Mouse (Mus musculus) 416B (cell line): Measurements from ENCODE around the gene Samd10.

Experiments
- DNase-seq: peaks from one replicate; pipeline ENCODE4 v3.0.0; 2011; ENCODE audit warnings: low read depth

Samd10 gene

GRCm38 (mm10) chr2:181577126-181577525 lies 21.9 kb downstream of the Samd10 start:
- no peak for DNase-seq

GRCm38 (mm10) chr2:181576613-181577012 lies 22.4 kb downstream of the Samd10 start:
- no peak for DNase-seq

- no peak for DNase-seq
Measured at GRCm38 (mm10) chr2:181574921-181575545, 24.0 kb downstream of the Samd10 start.

GRCm38 (mm10) chr2:181573961-181574360 lies 25.1 kb downstream of the Samd10 start:
- no peak for DNase-seq

GRCm38 (mm10) chr2:181572921-181573920 lies 25.8 kb downstream of the Samd10 start:
- no peak for DNase-seq

GRCm38 (mm10) chr2:181571941-181572670 lies 26.9 kb downstream of the Samd10 start:
- DNase-seq, result no peak

GRCm38 (mm10) chr2:181570921-181571595 lies 28.0 kb downstream of the Samd10 start:
- peak; percentile 42 for DNase-seq

GRCm38 (mm10) chr2:181570375-181570774 lies 28.6 kb downstream of the Samd10 start:
- DNase-seq, result no peak

GRCm38 (mm10) chr2:181569856-181570255 lies 29.2 kb downstream of the Samd10 start:
- DNase-seq, result no peak

- peak; percentile 68 for DNase-seq
Measured at GRCm38 (mm10) chr2:181568272-181569008, 30.6 kb downstream of the Samd10 start.

- DNase-seq, result no peak
Measured at GRCm38 (mm10) chr2:181567338-181567737, 31.7 kb downstream of the Samd10 start.

GRCm38 (mm10) chr2:181553772-181554171 lies 45.2 kb downstream of the Samd10 start:
- DNase-seq, result peak; percentile 79

- DNase-seq, result no peak
Measured at GRCm38 (mm10) chr2:181550233-181550632, 48.8 kb downstream of the Samd10 start.

GRCm38 (mm10) chr2:181548682-181549081 lies 50.3 kb downstream of the Samd10 start:
- no peak for DNase-seq

GRCm38 (mm10) chr2:181548227-181548626 lies 50.8 kb downstream of the Samd10 start:
- DNase-seq, result no peak

GRCm38 (mm10) chr2:181546142-181546541 lies 52.9 kb downstream of the Samd10 start:
- no peak for DNase-seq
